Comparison of ENCODE assay signal across 28 mouse cellular contexts in the genomic region with DNA sequence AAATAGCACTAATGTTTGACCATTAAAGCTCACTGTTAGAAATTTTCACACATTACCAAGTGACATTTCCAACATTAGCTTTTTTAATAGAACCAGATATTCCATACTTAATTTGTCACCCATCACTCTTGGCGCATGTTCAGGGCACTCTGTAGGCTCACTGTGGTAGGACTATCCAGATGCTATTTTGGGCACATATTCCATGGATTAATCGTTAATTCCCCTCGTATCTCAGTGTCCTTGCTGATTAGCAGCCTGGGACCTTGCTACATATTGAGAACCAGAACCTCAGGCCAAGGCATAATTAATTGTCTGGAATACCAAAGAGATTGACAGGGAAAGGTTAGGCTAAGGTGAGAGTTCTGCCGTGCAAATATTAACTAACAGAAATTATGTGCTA. TPM values are rescaled to one million over a fixed set of nuclear protein-coding genes. Genes with fewer than 3 reads are reported as not detected.
A peak's percentile ranks its signal among the peaks of the same experiment; 100 is the strongest.
DNase-seq lines count a peak whose midpoint lies in the region; ATAC-seq lines count a peak whose summit lies in the region.
"Had no signal": no experiment of that assay in that cellular context is flagged by ENCODE, and none has a peak within 500 bp of the region (broad histone marks: within the 10 kb centered on the region; RNA-seq: fewer than 3 reads in every experiment).

No protein-coding gene starts in this region.

- no peaks in the 10 kb centered on the region for H3K36me3 ChIP-seq in forebrain, embryonic 16.5 days (ENCODE audit: control insufficient read depth, insufficient read depth)
- H3K36me3 ChIP-seq in forebrain, embryonic 11.5 days (ENCODE audit: control insufficient read depth, insufficient read depth, low read length): no peaks in the 10 kb centered on the region
- no peaks in the 10 kb centered on the region for H3K36me3 ChIP-seq in heart, embryonic 10.5 days
- H3K36me3 ChIP-seq in heart, embryonic 13.5 days: no peaks in the 10 kb centered on the region
- H3K36me3 ChIP-seq: embryonic facial prominence, embryonic 10.5 days; embryonic facial prominence, embryonic 15.5 days; kidney, embryonic 15.5 days; liver, embryonic 13.5 days; midbrain, embryonic 12.5 days; neural tube, embryonic 12.5 days had no signal

- no peak overlapping the region for H3K4me2 ChIP-seq in forebrain, embryonic 16.5 days (ENCODE audit: low read length)
- H3K4me2 ChIP-seq in forebrain, embryonic 11.5 days (ENCODE audit: low read depth, low read length, severe bottlenecking): no peak overlapping the region
- H3K4me2 ChIP-seq in heart, embryonic 13.5 days: peak overlapping the region; percentile 15; the same call in 1 of the 2 replicates
- H3K4me2 ChIP-seq: embryonic facial prominence, embryonic 15.5 days; kidney, embryonic 15.5 days; liver, embryonic 13.5 days; midbrain, embryonic 12.5 days; neural tube, embryonic 12.5 days had no signal

- no peaks in the 10 kb centered on the region for H3K9me3 ChIP-seq in forebrain, embryonic 16.5 days (ENCODE audit: control insufficient read depth, low read length)
- no peaks in the 10 kb centered on the region for H3K9me3 ChIP-seq in forebrain, embryonic 11.5 days (ENCODE audit: control insufficient read depth, low read length)
- H3K9me3 ChIP-seq in heart, embryonic 10.5 days: no peaks in the 10 kb centered on the region
- no peaks in the 10 kb centered on the region for H3K9me3 ChIP-seq in heart, embryonic 13.5 days
- H3K9me3 ChIP-seq: embryonic facial prominence, embryonic 15.5 days; kidney, embryonic 15.5 days; liver, embryonic 13.5 days; neural tube, embryonic 12.5 days had no signal

- peak; percentile 49; the same call in 1 of the 2 replicates for ATAC-seq in forebrain, embryonic 16.5 days
- ATAC-seq in forebrain, embryonic 11.5 days (replicated peaks; ENCODE audit: low FRiP score): no peak
- ATAC-seq in heart, embryonic 13.5 days (ENCODE audit: extremely low read depth, insufficient number of reproducible peaks, low FRiP score, low TSS enrichment): no peak
- ATAC-seq: hindbrain, embryonic 16.5 days; lung, postnatal 0 days had no signal

- H3K9ac ChIP-seq in forebrain, embryonic 16.5 days (replicated peaks; ENCODE audit: low read depth, low read length): no peak overlapping the region
- no peak overlapping the region for H3K9ac ChIP-seq in forebrain, embryonic 11.5 days (ENCODE audit: low read length)
- no peak overlapping the region for H3K9ac ChIP-seq in heart, embryonic 13.5 days
- H3K9ac ChIP-seq: embryonic facial prominence, embryonic 15.5 days; kidney, embryonic 15.5 days; liver, embryonic 13.5 days; midbrain, embryonic 12.5 days; neural tube, embryonic 12.5 days had no signal

- H3K4me1 ChIP-seq in forebrain, embryonic 16.5 days (replicated peaks; ENCODE audit: control insufficient read depth, insufficient read depth, low read length): no peaks in the 10 kb centered on the region
- H3K4me1 ChIP-seq in forebrain, embryonic 11.5 days (replicated peaks; ENCODE audit: control insufficient read depth, insufficient read depth, low read length): no peaks in the 10 kb centered on the region
- peaks cover 5% of the 10 kb centered on the region; the same call in 1 of the 2 replicates for H3K4me1 ChIP-seq in heart, embryonic 10.5 days
- H3K4me1 ChIP-seq in heart, embryonic 13.5 days: peaks cover 30% of the 10 kb centered on the region
- H3K4me1 ChIP-seq: embryonic facial prominence, embryonic 10.5 days; embryonic facial prominence, embryonic 15.5 days; kidney, embryonic 15.5 days; midbrain, embryonic 12.5 days; neural tube, embryonic 12.5 days had no signal

- 0 out of 2 replicates have a peak overlapping the region, but pooled peaks have one; percentile 10 for H3K27ac ChIP-seq in forebrain, embryonic 16.5 days (ENCODE audit: low read length)
- no peak overlapping the region for H3K27ac ChIP-seq in forebrain, embryonic 11.5 days (ENCODE audit: low read depth, low read length)
- H3K27ac ChIP-seq in heart, embryonic 10.5 days: no peak overlapping the region
- H3K27ac ChIP-seq in heart, embryonic 13.5 days (replicated peaks): peak overlapping the region; percentile 72
- H3K27ac ChIP-seq: embryonic facial prominence, embryonic 10.5 days; embryonic facial prominence, embryonic 15.5 days; kidney, embryonic 15.5 days; liver, embryonic 13.5 days; midbrain, embryonic 12.5 days; neural tube, embryonic 12.5 days had no signal

- WGBS in forebrain, embryonic 16.5 days: 46% methylated on average over 4 of the region's 4 CpGs
- WGBS in forebrain, embryonic 11.5 days: 78% methylated on average over 4 of the region's 4 CpGs
- 68% methylated on average over 4 of the region's 4 CpGs for WGBS in heart, embryonic 10.5 days
- 43% methylated on average over 4 of the region's 4 CpGs for WGBS in heart, embryonic 13.5 days

- no peaks in the 10 kb centered on the region for H3K27me3 ChIP-seq in forebrain, embryonic 16.5 days (replicated peaks; ENCODE audit: control insufficient read depth, insufficient read depth, low read length)
- H3K27me3 ChIP-seq in forebrain, embryonic 11.5 days (ENCODE audit: control insufficient read depth, insufficient read depth, low read length): no peaks in the 10 kb centered on the region
- no peaks in the 10 kb centered on the region for H3K27me3 ChIP-seq in heart, embryonic 10.5 days (ENCODE audit: insufficient read depth, poor library complexity, severe bottlenecking)
- no peaks in the 10 kb centered on the region for H3K27me3 ChIP-seq in heart, embryonic 13.5 days (replicated peaks)
- H3K27me3 ChIP-seq: embryonic facial prominence, embryonic 15.5 days; kidney, embryonic 15.5 days; liver, embryonic 13.5 days; midbrain, embryonic 12.5 days; neural tube, embryonic 12.5 days had no signal

- DNase-seq in forebrain, embryonic 11.5 days (ENCODE audit: low spot score): no peak
- peak; percentile 41 to 54 for DNase-seq in heart, adult 9 months (ENCODE audit: low spot score in 2 of 2)
- no peak for DNase-seq in heart, embryonic 10.5 days (ENCODE audit: low spot score)
- peak; percentile 37 for DNase-seq in heart, postnatal 4 days
- DNase-seq in cerebellum, adult 9-11 months: no peak
- DNase-seq: adrenal gland, postnatal 25 days; cerebellum, adult 18-20 months; cerebellum, postnatal 25 days; gastrocnemius, postnatal 10 days; kidney, adult 18-20 months; kidney, postnatal 25 days; left cerebral cortex, postnatal 4 days; liver, embryonic 13.5 days; lung, adult 18-20 months; lung, postnatal 4 days; right cerebral cortex, postnatal 4 days; thymus, postnatal 4 days had no signal

- H3K4me3 ChIP-seq in forebrain, embryonic 16.5 days (replicated peaks; ENCODE audit: low read length): no peak overlapping the region
- no peak overlapping the region for H3K4me3 ChIP-seq in forebrain, embryonic 11.5 days (ENCODE audit: low read depth, low read length)
- no peak overlapping the region for H3K4me3 ChIP-seq in heart, embryonic 10.5 days
- no peak overlapping the region for H3K4me3 ChIP-seq in heart, embryonic 13.5 days
- H3K4me3 ChIP-seq: embryonic facial prominence, embryonic 10.5 days; embryonic facial prominence, embryonic 15.5 days; kidney, embryonic 15.5 days; liver, embryonic 13.5 days; megakaryocyte, embryonic 14.5 days; midbrain, embryonic 12.5 days; myocyte; neural tube, embryonic 12.5 days had no signal

RNA-seq across cellular contexts. Expression of a gene that starts 8.5 kb away (rescaled TPM):
- polyA plus RNA-seq in forebrain, embryonic 16.5 days (2015; fragmentation: Nextera tagmentation; extraction: Ambion mirVana): 20.6 and 27.1 TPM in 2 replicates
- 18.2 and 18.4 TPM in 2 replicates for polyA plus RNA-seq in forebrain, embryonic 11.5 days (2014; fragmentation: Nextera tagmentation; extraction: Ambion mirVana)
- 56.0 and 69.9 TPM in 2 replicates for polyA plus RNA-seq in heart, embryonic 10.5 days (2016; fragmentation: Nextera tagmentation; extraction: Ambion mirVana)
- 67.2 and 70.4 TPM in 2 replicates for polyA plus RNA-seq in heart, embryonic 13.5 days (2015; fragmentation: Nextera tagmentation; extraction: Ambion mirVana)
- 10 to 100 TPM; 65.6 to 69.4 TPM for total RNA-seq in heart, postnatal 4 days (2021)

RNA-seq across cellular contexts. Expression of a gene that starts 22.8 kb away (rescaled TPM):
- 0.87 and 0.90 TPM in 2 replicates for polyA plus RNA-seq in forebrain, embryonic 16.5 days (2015; fragmentation: Nextera tagmentation; extraction: Ambion mirVana)
- polyA plus RNA-seq in forebrain, embryonic 11.5 days (2014; fragmentation: Nextera tagmentation; extraction: Ambion mirVana): 2.0 and 3.7 TPM in 2 replicates
- 17.7 and 25.2 TPM in 2 replicates for polyA plus RNA-seq in heart, embryonic 10.5 days (2016; fragmentation: Nextera tagmentation; extraction: Ambion mirVana)
- polyA plus RNA-seq in heart, embryonic 13.5 days (2015; fragmentation: Nextera tagmentation; extraction: Ambion mirVana): 15.1 and 16.8 TPM in 2 replicates
- 10 to 100 TPM; 36.9 to 37.5 TPM for total RNA-seq in heart, postnatal 4 days (2021)

Comparison
In these comparisons a context has a peak if more than half of its experiments do, and no peak if none do; other contexts are left out.
1. H3K27ac ChIP-seq: peak in forebrain, embryonic 16.5 days (single experiment) and heart, embryonic 13.5 days (single experiment); none in forebrain, embryonic 11.5 days (single experiment) and heart, embryonic 10.5 days (single experiment).
2. DNase-seq: peak in heart, adult 9 months (2 of 2) and heart, postnatal 4 days (single experiment); none in forebrain, embryonic 11.5 days (single experiment), heart, embryonic 10.5 days (single experiment) and cerebellum, adult 9-11 months (single experiment).